Mouse (Mus musculus) frontal cortex, postnatal 14 days (tissue): ENCODE results near the gene Dzip1.

Experiments used
- DNase-seq, 2 experiments: peaks; one replicate each; pipeline ENCODE4 v3.0.0; 2022; ENCODE audit warnings: low spot score in 2 of 2

Dzip1 gene

DNA sequence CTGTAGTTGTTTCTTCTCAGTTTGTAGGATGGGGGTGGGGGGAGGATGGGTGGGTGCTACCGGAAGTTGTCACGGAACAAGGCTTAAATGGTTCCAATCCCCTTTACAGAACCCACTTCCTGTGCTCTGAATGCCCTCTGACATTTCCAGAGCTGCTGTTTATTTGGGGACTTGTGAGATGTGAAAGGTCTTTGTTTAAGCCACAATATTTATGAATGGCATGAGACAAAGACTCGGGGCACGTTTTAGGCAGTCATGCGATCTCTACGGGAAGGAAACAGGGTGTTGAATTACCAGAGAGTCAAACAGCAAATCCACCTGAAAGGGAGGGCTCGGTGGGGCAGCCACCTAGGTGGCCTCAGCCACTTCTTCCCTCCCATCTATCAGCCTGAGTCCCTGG is 90.9 kb downstream of the Dzip1 start:
- no peak for DNase-seq

DNA sequence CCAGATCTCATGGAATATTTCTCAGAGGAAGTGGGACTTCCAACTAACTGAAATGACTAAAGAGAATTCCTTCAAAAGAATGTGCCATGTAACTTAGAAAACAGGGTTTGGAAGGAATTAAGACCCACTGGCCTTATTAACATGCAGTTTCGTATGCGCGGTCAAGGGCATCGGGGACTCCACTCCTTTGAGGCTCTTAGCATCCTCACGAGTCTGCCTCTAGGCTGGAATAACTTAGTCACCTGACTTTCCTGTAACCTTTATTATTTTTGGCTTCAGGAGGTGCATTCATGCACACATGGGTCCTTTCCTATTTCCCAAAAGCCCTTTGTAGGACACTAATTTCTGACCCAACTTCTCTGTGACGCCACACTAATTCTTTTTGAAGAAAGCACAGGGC is 92.0 kb downstream of the Dzip1 start:
- no peak for DNase-seq

DNA sequence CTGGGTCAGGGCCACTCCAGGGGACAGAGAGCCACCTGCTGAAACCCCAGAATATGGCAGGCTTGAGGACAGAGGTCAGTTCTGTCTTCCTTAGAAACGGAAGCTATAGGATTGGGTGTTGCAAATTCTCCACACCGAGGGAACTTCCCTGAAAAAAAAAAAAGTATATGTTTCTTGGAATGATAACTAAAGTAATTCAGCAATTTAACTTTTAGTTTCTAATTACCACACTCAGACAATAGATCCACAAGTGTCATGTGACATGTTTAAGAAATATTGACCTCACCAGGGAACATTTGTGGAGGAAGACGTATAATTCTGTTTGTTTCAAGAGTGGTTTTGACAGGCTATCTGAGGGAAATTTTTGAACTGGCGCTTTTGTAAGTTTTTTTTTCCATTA is 93.7 kb downstream of the Dzip1 start:
- no peak for DNase-seq

DNA sequence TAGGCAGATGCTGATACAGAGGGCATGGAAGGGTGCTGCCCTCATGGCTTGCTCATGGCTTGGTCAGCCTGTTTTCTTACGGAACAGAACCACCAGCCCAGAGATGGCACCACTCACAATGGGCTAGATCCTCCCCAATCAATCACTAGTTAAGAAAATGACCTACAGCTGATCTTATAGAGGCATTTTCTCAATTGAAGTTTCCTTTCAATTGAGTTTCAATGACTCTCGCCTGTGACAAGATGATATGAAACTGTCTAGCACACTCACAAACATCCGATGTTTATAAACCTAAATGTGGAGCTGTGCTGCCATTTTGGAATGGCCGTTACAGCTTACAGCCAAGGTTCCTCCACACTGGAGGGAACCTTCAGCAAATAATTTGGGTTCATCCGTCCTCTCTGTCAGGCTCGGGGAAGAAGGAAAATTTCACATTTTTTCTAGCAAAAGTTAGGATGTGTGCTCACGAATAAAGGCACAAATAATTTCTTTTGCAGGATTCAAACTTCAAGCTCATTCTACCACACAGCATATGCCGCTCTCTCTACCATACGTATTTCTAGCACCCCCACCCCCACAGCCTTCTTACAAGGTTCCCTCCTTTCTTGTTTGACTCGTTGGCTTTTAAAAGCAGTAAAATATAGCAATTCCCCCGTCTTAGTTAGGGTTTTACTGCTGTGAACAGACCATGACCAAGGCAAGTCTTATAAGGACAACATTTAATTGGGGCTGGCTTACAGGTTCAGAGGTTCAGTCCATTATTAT is 95.7 kb downstream of the Dzip1 start:
- peak in 1 of 2 experiments; percentile 25 for DNase-seq

DNA sequence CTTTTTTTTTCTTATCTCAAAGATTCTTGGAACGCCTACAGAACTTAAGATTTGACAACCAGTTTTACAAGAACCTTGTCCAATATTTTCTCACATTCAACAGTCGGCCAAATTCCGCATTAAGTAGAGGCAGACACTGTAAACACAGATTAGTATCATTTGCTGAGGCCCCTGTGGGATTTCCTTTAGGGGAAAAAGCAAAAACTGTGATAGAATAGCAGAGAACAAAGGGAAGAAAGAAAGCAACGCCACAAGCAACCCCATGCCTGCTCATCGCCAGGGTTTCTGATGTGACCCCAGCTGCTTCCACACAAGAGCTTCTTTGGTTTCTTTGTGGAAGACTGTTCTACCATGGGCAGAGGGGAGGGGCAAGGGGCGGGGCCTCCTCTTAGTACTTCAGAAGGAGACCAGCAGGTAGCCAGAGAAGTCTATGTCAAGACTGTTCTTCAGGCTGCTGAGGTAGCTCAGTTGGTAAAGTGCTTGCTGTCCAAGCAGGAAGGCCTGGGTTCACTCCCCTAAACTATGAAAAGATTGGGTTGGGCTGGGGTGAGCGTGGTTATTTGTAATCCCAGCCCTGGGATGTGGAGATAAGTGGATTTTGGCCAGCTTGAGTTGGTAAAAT is 97.9 kb downstream of the Dzip1 start:
- no peak for DNase-seq

- DNase-seq: no peak
Measured at GRCm38 (mm10) chr14:118826346-118826745, 98.9 kb downstream of the Dzip1 start.
